In genomic region chr5:91307907-91308306, GRCm38 (mm10) we compare ENCODE assay signal across 8 mouse cellular contexts.
A peak's percentile ranks its signal among the peaks of the same experiment; 100 is the strongest.
DNase-seq lines count a peak whose midpoint lies in the region; ATAC-seq and TF ChIP-seq lines count a peak whose summit lies in the region.

No protein-coding gene starts in this region.

- intact Hi-C loops in gastrocnemius, adult 2 months (cut with DNase I): loop anchor here (2.0 to 5.0 kb wide), 2 partner anchors 331 to 355 kb away; no protein-coding TSS in a partner anchor
- intact Hi-C loops in heart, postnatal 10 days (cut with DNase I): loop anchor here (1.0 to 5.0 kb wide), 6 partner anchors 171 to 646 kb away; partner anchors contain the start of gene Areg

- no peak for DNase-seq in gastrocnemius, adult 2 months
- no peak for DNase-seq in gastrocnemius, postnatal 4 days (ENCODE audit: low spot score in 2 of 2)
- peak; percentile 58 for DNase-seq in ES-CJ7 (ENCODE audit: low read depth, low spot score)
- DNase-seq in cerebellum, postnatal 10 days: peak; percentile 72 to 77
- DNase-seq in heart, postnatal 10 days: peak; percentile 53 to 72
- peak; percentile 69 for DNase-seq in layer of hippocampus, adult 11-12 months (ENCODE audit: low spot score)
- peak; percentile 11 for DNase-seq in thymus, postnatal 4 days

- peak; percentile 95 for ATAC-seq in megakaryocyte progenitor cell, adult 5-6 weeks (replicated peaks; ENCODE audit: poor library complexity)

- H3K4me3 ChIP-seq in gastrocnemius, adult 2 months: no peak overlapping the region

- peak; percentile 88 for TF ChIP-seq CTCF in gastrocnemius, adult 2 months (IDR thresholded peaks at IDR 0.05)

- H3K27ac ChIP-seq in gastrocnemius, adult 2 months: no peak overlapping the region

Comparison
In these comparisons a context has a peak if more than half of its experiments do, and no peak if none do; other contexts are left out.
1. DNase-seq: peak in ES-CJ7 (single experiment), cerebellum, postnatal 10 days (2 of 2), heart, postnatal 10 days (2 of 2), layer of hippocampus, adult 11-12 months (single experiment) and thymus, postnatal 4 days (single experiment); none in gastrocnemius, adult 2 months (single experiment) and gastrocnemius, postnatal 4 days (0 of 2).